Mouse (Mus musculus) MN1 (cell line): Measurements from ENCODE around the gene Trim33.

Experiments
- DNase-seq: peaks from one replicate; pipeline ENCODE4 v3.0.0-alpha.2; 2016; ENCODE audit warnings: low spot score

The Trim33 gene

DNA sequence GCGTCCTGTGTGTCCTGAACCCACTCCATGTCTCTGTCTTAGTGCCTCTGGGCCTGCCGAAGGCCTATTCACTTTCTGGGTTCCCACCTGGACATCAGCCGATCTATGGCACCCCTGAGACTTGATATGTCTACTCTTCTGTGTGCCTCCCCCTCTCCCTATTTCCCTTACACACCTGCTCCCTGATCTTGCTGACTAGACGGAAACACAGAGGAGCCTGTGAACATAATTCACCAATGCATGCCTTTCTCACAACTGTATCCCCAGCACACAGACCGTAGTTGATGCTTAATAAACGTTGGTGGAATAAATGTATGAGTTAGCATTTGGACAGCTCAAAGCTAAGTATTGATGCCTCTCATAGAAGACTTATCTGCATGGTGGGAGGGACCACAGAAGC is 121.7 kb downstream of the Trim33 start:
- DNase-seq: no peak

GRCm38 (mm10) chr3:103401342-103402098 is 122.4 kb downstream of the Trim33 start:
- DNase-seq: no peak

DNA sequence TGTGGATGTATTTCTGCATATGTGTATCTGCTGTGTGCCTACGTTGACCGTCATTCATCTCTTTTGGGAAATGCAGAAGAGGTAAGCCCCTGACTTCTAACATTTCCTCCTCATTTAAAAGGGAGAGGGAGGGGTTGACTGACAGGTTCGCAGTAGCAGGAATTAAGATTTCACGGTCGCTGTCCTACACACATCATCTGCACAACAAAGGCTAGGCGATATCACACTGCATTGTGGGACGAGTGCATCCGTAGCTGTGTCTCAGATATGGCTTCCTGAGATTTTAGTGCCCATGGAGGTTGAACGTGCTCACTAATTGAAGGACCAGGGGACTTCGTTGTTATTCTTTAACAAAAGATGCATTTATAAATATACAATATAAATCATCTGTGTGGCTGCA is 123.1 kb downstream of the Trim33 start:
- DNase-seq: no peak

GRCm38 (mm10) chr3:103405135-103405534 is 126.0 kb downstream of the Trim33 start:
- no peak for DNase-seq

DNA sequence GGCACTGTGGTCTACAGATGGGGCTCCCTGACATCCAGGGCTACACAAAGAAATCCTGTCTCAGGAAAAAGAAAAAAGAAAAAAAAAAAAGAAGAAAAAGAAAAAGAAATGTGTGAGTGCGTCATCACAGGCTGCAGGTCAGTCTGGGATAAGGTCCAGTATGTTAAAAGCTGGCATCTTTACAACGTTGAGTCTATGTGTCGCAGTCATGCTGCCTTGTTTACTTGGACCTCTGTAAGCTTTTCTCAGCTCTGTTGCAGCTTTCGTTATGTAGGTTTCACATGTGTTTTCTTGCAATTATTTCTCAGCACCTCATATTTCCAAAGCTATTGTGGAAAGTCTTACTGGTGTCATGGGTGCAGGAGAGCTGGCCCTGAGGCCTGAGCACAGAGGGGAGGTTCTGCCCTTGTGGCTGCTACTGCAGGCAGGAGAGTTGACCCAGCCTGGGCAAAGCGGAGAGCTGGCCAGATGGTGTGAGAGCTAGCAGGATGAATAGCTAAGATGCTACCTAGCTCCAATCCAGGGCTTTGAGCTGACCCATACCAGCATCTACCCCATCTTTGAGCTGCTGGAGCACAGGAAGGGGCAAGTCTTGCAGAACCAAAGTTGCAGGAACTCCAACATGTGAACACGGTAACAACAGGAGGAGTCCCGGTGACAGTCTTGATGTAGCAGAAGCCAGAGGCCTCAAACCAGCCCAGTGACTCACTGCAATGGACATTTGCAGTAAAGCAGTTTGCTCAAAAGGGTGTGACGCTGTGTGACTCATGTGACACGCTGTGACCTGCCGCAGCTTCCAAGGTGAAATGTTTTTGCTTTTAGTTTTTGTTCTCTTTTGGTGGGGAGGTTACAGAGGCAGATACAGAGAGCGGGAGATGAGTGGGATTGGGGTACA is 127.0 kb downstream of the Trim33 start:
- DNase-seq: peak; percentile 59
